Mouse (Mus musculus): ENCODE results near the gene Gzmk.

DNA sequence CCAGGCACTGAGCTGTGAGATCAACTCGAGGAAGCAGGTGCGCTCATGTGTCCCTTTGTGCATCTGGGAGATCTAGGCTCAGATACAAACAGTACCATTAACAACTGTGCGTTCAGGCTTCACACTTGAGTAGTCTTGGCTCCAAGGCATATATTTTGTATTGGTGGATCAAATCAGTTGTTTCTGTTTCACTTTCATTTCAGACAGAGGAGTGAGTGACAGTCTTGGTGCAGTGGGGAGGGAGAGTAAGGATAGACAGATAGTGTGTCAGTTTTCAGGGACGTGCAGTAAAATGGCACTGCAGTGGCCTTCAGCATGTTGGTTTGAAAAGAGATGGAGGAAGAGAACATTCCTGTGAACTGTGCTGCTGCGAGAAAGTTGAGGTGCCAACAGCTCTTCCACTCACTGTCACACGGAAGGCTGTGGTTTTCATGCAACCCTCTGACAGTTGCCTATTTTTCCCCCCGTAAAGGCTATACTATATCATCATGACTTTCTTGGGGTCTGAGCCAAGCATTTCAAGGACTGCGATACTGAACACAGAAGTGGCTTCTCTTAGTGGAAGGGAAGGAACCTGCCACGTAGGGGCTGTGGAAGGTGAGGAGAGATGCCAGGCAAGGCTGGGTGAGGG, 27.7 kb downstream of the Gzmk start:
- TF ChIP-seq CTCF (IDR thresholded peaks at IDR 0.05; ENCODE audit: low read depth) (no peak), EP300 (optimal IDR thresholded peaks at IDR 0.05) (no peak)
